Mouse (Mus musculus) neural tube, embryonic 12.5 days (tissue): ENCODE data around the gene Bicra. TPM values are rescaled to one million over a fixed set of nuclear protein-coding genes. Genes with fewer than 3 reads are reported as not detected.

Experiments used
- ATAC-seq: fragments of 200-750 bp; cut with Nextera tagmentation; 2 replicates; pipeline ENCODE4 v1.8.0; 2017; ENCODE audit warnings: low read depth, mild to moderate bottlenecking, moderate TSS enrichment, moderate library complexity; ENCODE audit not compliant: low FRiP score
- H3K27ac ChIP-seq: fragments of 300-500 bp; sonication (generic); 2 replicates; pipeline ENCODE4 v1.5.1; 2016
- H3K27me3 ChIP-seq: fragments of 300-500 bp; sonication (generic); replicated peaks from 2 replicates; pipeline ENCODE4 v1.6.1; 2016; ENCODE audit warnings: mild to moderate bottlenecking
- H3K36me3 ChIP-seq: fragments of 300-500 bp; sonication (generic); 2 replicates; pipeline ENCODE4 v1.6.1; 2016; ENCODE audit warnings: mild to moderate bottlenecking
- H3K4me1 ChIP-seq: fragments of 300-500 bp; sonication (generic); 2 replicates; pipeline ENCODE4 v1.6.1; 2016
- H3K4me2 ChIP-seq: fragments of 300-500 bp; sonication (generic); replicated peaks from 2 replicates; pipeline ENCODE4 v1.6.1; 2016; ENCODE audit warnings: mild to moderate bottlenecking
- H3K4me3 ChIP-seq: fragments of 300-500 bp; sonication (generic); 2 replicates; pipeline ENCODE4 v1.5.1; 2016
- H3K9ac ChIP-seq: fragments of 300-500 bp; sonication (generic); 2 replicates; pipeline ENCODE4 v1.6.1; 2016; ENCODE audit warnings: mild to moderate bottlenecking
- H3K9me3 ChIP-seq: fragments of 300-500 bp; sonication (generic); 2 replicates; pipeline ENCODE4 v1.6.1; 2016; ENCODE audit warnings: mild to moderate bottlenecking
- WGBS: fragments of 180-500 bp; shearing (Covaris S2); methylation state at CpG from one replicate; pipeline ENCODE4 v1.1.7; 2016; 5-methylcytosine and 5-hydroxymethylcytosine counted together
- polyA plus RNA-seq: library from polyadenylated mRNA; unstranded; fragments of >200 nt; fragmentation: Nextera tagmentation; extraction: Ambion mirVana; gene quantifications from 2 replicates; pipeline ENCODE4 v1.2.1, GENCODE M21; 2016

Bicra gene
- 10.1 and 10.7 TPM in 2 replicates for polyA plus RNA-seq

DNA sequence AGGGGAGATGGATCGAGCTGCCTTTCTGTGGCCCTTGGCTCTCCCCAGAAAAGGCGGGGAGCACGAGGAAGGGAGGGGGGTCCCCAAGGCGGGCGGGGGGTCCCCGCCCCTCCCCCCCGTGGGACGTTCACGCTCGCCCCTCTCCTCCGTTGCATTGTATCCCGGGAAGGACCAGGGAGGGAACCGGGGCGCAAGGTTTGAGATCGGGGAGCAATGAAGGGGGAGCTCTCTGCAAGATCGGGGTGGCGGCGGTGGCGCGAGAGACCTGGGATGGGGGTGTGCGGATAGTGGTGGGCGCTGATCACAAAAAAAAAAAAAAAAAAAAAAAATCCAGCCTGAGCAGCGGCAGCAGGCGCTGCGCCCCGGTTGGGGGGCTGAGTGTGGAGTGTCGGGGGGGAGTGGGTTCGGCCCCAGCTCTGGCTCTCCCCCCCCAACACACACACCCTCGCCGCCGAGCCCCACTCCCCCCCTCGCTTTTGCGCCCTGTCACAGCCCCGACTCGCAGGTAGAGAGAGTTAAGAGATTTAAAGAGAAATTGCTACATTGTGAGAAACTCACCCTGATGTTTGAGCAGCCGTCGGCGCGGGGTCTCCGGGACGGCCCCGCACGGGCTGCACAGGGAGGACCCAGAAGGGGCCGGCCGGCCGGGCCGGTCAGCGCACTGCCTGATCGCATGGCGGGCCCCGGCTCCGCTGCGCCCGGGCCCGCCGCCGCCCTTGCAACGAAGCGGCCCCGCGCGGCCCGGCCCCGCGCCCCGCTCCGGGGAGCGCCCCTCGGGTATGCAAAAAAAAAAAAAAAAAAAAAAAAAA, at the start of gene Bicra:
Bicra (minus strand) TSS at position 584 of the 809 bp plus-strand sequence.
- H3K4me1 ChIP-seq = peaks cover 51% of the 10 kb centered on the region
- H3K9ac ChIP-seq = peak within 1 kb of the TSS; percentile 99
- 0 out of 2 replicates have a peak, but pooled peaks cover 3% of the 10 kb centered on the region for H3K36me3 ChIP-seq
- no peaks in the 10 kb centered on the region for H3K27me3 ChIP-seq
- ATAC-seq = peak; percentile 71
- WGBS = under 1% methylated on average over 68 of the region's 69 CpGs
- H3K9me3 ChIP-seq = no peaks in the 10 kb centered on the region
- peak within 1 kb of the TSS; percentile 93 for H3K27ac ChIP-seq
- peak within 1 kb of the TSS; percentile 91 for H3K4me3 ChIP-seq
- peak within 1 kb of the TSS; percentile 83 for H3K4me2 ChIP-seq

- Histone ChIP-seq H3K27ac (no peak overlapping the region), H3K4me2 (no peak overlapping the region), H3K4me3 (no peak overlapping the region), H3K9ac (no peak overlapping the region), H3K36me3 (no peaks in the 10 kb centered on the region), H3K27me3 (no peaks in the 10 kb centered on the region), H3K9me3 (no peaks in the 10 kb centered on the region), H3K4me1 (peaks cover 7% of the 10 kb centered on the region)
- no peak for ATAC-seq
- 73% methylated on average over 3 of the region's 3 CpGs for WGBS
Measured at GRCm38 (mm10) chr7:16094592-16094991, 46.9 kb upstream of the Bicra start.

DNA sequence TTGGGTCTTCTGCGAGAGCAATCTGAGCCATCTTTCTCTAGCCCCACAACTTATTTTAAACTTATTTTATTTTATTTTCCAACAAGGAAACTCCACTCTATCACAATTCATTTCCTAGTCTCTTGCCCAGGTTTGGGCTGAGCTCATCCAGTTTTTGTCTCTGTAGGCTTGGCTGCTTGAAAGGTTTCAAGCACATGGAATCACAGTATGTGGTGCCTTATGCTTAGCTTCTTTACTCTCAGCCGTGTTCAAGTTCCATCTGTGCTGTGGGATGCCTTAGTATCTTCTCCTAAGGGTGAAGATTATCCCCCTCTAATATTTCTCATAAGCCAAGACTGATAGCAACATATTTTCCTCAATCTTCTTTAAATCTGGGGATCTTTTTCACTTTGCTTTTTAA, 39.9 kb upstream of the Bicra start:
- Histone ChIP-seq H3K9me3 (no peaks in the 10 kb centered on the region), H3K4me2 (no peak overlapping the region), H3K9ac (no peak overlapping the region), H3K36me3 (no peaks in the 10 kb centered on the region), H3K27me3 (peaks cover 3% of the 10 kb centered on the region; the same call in 1 of the 2 replicates), H3K27ac (no peak overlapping the region), H3K4me1 (no peaks in the 10 kb centered on the region), H3K4me3 (no peak overlapping the region)
- 79% methylated on average over 2 of the region's 2 CpGs for WGBS
- no peak for ATAC-seq

- Histone ChIP-seq H3K27ac (no peak overlapping the region), H3K4me1 (no peaks in the 10 kb centered on the region), H3K36me3 (no peaks in the 10 kb centered on the region), H3K9ac (no peak overlapping the region), H3K27me3 (peaks cover 3% of the 10 kb centered on the region; the same call in 1 of the 2 replicates), H3K4me3 (no peak overlapping the region), H3K4me2 (no peak overlapping the region), H3K9me3 (no peaks in the 10 kb centered on the region)
- WGBS = 72% methylated on average over 4 of the region's 4 CpGs
- ATAC-seq = no peak
Measured at GRCm38 (mm10) chr7:16083361-16083760, 35.6 kb upstream of the Bicra start.

DNA sequence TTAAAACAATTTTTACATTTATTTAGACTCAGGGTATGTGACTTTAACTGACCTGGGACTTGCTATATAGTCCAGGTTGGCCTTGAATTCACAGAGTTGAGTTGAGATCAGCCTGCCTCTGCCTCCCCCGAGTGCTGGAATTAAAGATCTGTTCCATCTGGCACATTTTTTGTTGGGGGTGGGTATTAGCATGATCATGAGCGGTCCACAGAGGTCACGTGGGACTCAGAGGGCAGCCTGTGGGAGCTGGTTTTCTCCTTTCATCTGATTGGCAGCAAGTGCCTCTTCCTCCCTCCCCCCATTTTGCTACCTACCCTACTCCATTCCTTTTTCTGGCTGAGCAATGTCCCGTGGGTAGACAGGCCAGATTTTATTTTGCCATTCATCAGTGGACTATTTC, 32.9 kb upstream of the Bicra start:
- Histone ChIP-seq H3K36me3 (no peaks in the 10 kb centered on the region), H3K4me2 (no peak overlapping the region), H3K27me3 (peaks cover 3% of the 10 kb centered on the region), H3K9me3 (no peaks in the 10 kb centered on the region), H3K27ac (no peak overlapping the region), H3K9ac (no peak overlapping the region), H3K4me3 (no peak overlapping the region), H3K4me1 (no peaks in the 10 kb centered on the region)
- no peak for ATAC-seq
- WGBS = 69% methylated on average over 4 of the region's 4 CpGs

GRCm38 (mm10) chr7:16079947-16080346, 32.2 kb upstream of the Bicra start:
- Histone ChIP-seq H3K9ac (no peak overlapping the region), H3K9me3 (no peaks in the 10 kb centered on the region), H3K4me1 (no peaks in the 10 kb centered on the region), H3K4me3 (no peak overlapping the region), H3K27me3 (peaks cover 3% of the 10 kb centered on the region), H3K27ac (no peak overlapping the region), H3K4me2 (no peak overlapping the region), H3K36me3 (no peaks in the 10 kb centered on the region)
- ATAC-seq = no peak
- 74% methylated on average over 1 of the region's 1 CpGs for WGBS

GRCm38 (mm10) chr7:16071906-16072305, 24.2 kb upstream of the Bicra start:
- no peaks in the 10 kb centered on the region for H3K4me1 ChIP-seq
- 84% methylated on average over 6 of the region's 6 CpGs for WGBS
- H3K9ac ChIP-seq = no peak overlapping the region
- no peaks in the 10 kb centered on the region; the same call in 1 of the 2 replicates for H3K27me3 ChIP-seq
- no peak overlapping the region for H3K27ac ChIP-seq
- H3K4me2 ChIP-seq = no peak overlapping the region
- H3K36me3 ChIP-seq = no peaks in the 10 kb centered on the region
- H3K9me3 ChIP-seq = no peaks in the 10 kb centered on the region
- no peak for ATAC-seq
- no peak overlapping the region for H3K4me3 ChIP-seq

GRCm38 (mm10) chr7:16070846-16071245, 23.1 kb upstream of the Bicra start:
- no peak overlapping the region for H3K4me2 ChIP-seq
- no peak for ATAC-seq
- no peaks in the 10 kb centered on the region for H3K36me3 ChIP-seq
- H3K27me3 ChIP-seq = no peaks in the 10 kb centered on the region
- H3K9ac ChIP-seq = no peak overlapping the region
- no peak overlapping the region for H3K27ac ChIP-seq
- no peak overlapping the region for H3K4me3 ChIP-seq
- no peaks in the 10 kb centered on the region for H3K4me1 ChIP-seq
- no peaks in the 10 kb centered on the region for H3K9me3 ChIP-seq

GRCm38 (mm10) chr7:16063490-16063889, 15.8 kb upstream of the Bicra start:
- H3K9ac ChIP-seq = no peak overlapping the region
- H3K27ac ChIP-seq = no peak overlapping the region
- WGBS = 37% methylated on average over 4 of the region's 4 CpGs
- no peak overlapping the region for H3K4me3 ChIP-seq
- no peaks in the 10 kb centered on the region for H3K4me1 ChIP-seq
- H3K27me3 ChIP-seq = peaks cover 20% of the 10 kb centered on the region
- H3K4me2 ChIP-seq = no peak overlapping the region
- no peak for ATAC-seq
- H3K9me3 ChIP-seq = peaks cover 14% of the 10 kb centered on the region; the same call in 1 of the 2 replicates
- no peaks in the 10 kb centered on the region for H3K36me3 ChIP-seq

DNA sequence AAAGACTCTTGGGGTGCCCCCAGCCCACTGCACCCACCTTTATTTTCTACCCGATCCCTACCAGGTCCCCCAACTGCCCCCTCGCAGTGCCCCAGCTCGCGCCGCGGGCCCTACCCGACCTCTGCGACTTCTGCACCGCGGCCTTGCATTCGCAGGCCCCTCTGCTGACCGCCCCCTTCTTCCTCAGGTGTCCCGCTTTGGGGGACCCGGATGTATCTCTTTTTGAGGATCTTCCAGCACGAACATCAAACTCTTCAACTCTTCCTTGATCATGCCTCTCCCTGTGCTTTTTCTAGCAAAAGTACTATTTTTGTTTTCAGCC, 14.3 kb upstream of the Bicra start:
- WGBS = 72% methylated on average over 15 of the region's 15 CpGs

DNA sequence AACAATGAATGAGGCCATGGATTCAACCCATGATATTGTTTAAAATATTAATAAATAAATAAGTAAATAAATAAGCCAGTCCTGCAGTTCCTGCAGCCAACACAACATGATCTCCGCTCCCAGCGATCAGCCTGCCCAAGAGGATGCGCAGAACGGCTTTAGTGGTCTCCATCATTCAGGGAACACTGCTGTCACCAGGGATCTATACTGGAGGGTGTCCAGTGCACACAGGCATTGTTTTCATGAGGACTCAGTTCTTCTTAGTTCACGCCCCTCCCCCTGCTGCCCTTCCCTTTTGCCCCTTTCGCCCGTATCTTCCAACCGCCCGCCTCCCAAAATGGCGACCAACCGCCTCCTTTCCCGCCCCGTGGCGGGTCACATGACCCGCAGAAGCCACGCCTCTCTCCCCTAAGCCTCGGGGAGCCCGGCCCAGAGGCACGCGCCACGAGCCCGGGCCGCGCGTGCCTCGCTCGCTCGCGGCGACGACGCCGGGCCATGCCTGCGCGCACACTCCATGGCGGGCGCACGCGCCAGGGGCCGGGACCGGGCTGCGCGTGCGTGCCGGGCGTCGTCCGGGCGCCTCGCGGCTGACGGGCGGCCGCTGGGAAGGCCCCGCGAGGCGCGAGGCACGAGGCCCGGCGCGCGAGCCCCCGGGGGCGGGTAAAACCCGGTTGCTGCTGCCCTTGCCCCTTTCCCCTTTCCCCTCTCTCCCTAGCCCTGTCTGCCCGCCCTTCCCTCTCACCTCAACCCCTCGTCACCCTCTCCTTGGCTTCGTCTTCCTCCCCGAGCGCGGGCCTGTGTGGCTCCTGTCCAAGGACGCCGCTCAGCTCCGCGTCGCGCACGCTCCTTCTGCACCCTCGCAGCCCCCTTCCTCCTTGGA, 13.7 kb upstream of the Bicra start, which contains the start of gene Zfp541:
Zfp541 (plus strand) TSS at position 596 of the 880 bp plus-strand sequence.
- H3K36me3 ChIP-seq = no peaks in the 10 kb centered on the region
- 42% methylated on average over 80 of the region's 80 CpGs for WGBS
- H3K27ac ChIP-seq = no peak within 1 kb of the TSS
- no peak for ATAC-seq
- no peak within 1 kb of the TSS for H3K9ac ChIP-seq
- H3K4me2 ChIP-seq = peak within 1 kb of the TSS; percentile 37; the same call in 1 of the 2 replicates
- no peak within 1 kb of the TSS for H3K4me3 ChIP-seq
- H3K4me1 ChIP-seq = no peaks in the 10 kb centered on the region
- H3K27me3 ChIP-seq = peaks cover 20% of the 10 kb centered on the region
- H3K9me3 ChIP-seq = peaks cover 14% of the 10 kb centered on the region; the same call in 1 of the 2 replicates

More for the DNA sequence above, 14.3 kb upstream of the Bicra start:
- Histone ChIP-seq H3K9me3 (peaks cover 14% of the 10 kb centered on the region; the same call in 1 of the 2 replicates), H3K4me2 (no peak overlapping the region), H3K9ac (no peak overlapping the region), H3K4me3 (no peak overlapping the region), H3K4me1 (no peaks in the 10 kb centered on the region), H3K27ac (no peak overlapping the region), H3K27me3 (peaks cover 20% of the 10 kb centered on the region), H3K36me3 (no peaks in the 10 kb centered on the region)
- no peak for ATAC-seq

- Histone ChIP-seq H3K4me2 (no peak overlapping the region), H3K9me3 (peaks cover 11% of the 10 kb centered on the region; the same call in 1 of the 2 replicates), H3K4me3 (no peak overlapping the region), H3K9ac (no peak overlapping the region), H3K27me3 (peaks cover 20% of the 10 kb centered on the region), H3K27ac (no peak overlapping the region), H3K4me1 (peaks cover 3% of the 10 kb centered on the region), H3K36me3 (no peaks in the 10 kb centered on the region)
- ATAC-seq = no peak
- WGBS = 75% methylated on average over 2 of the region's 2 CpGs
Measured at GRCm38 (mm10) chr7:16057136-16057534, 9.4 kb upstream of the Bicra start.
